Comparison of ENCODE assay signal across 8 mouse cellular contexts in the genomic region with DNA sequence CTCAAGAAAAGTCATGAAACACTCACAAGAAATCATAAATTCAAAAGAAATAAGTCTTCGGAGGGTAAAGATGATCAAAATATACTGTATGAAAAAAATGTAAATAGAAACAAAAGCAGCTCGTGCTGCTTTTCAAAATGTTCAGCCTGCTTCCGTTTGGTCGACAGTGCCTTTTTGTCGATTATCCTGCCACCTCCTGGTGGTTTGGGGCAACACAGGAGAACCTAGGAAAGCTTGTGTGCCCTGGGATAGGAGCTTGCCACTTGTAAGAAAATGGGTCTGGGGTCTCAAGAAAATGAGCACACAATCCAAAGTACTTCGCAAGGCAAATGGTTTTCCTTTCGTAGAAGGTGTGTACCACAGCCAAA. TPM values are rescaled to one million over a fixed set of nuclear protein-coding genes. Genes with fewer than 3 reads are reported as not detected.
DNase-seq lines count a peak whose midpoint lies in the region; ATAC-seq lines count a peak whose summit lies in the region.

No protein-coding gene starts in this region.

- intact Hi-C loops in left cerebral cortex, postnatal 25 days (cut with DNase I), result loop anchor here (5.0 kb wide), 2 partner anchors 79 to 226 kb away; no protein-coding TSS in a partner anchor

- ATAC-seq in cerebellum, adult (ENCODE audit: insufficient number of reproducible peaks, low FRiP score, low TSS enrichment), result no peak

- peak; percentile 56 for DNase-seq in cerebellum, adult 11 months
- DNase-seq in cerebellum, postnatal 14 days, result peak; percentile 82 to 83
- DNase-seq in frontal cortex, postnatal 36 days (ENCODE audit: low spot score in 2 of 2), result peak; percentile 66 to 83
- peak; percentile 88 for DNase-seq in hindlimb bud, embryonic 11.5 days (ENCODE audit: extremely low spot score, low read depth, low spot score)
- peak; percentile 70 to 73 for DNase-seq in left cerebral cortex, postnatal 25 days (ENCODE audit: low spot score in 2 of 2)
- peak; percentile 87 for DNase-seq in mesoderm, embryonic 11.5 days (ENCODE audit: low read depth, low spot score)
- DNase-seq in right cerebral cortex, postnatal 4 days, result peak; percentile 74

RNA-seq across cellular contexts. Expression of gene Hfe2, which starts 21.9 kb away (rescaled TPM):
- 1 to 10 TPM in 1 of 2 experiments, under 1 TPM in 1; 0.85 to 1.4 TPM for total RNA-seq in left cerebral cortex, postnatal 25 days (2021)

RNA-seq across cellular contexts. Expression of gene BC107364, which starts 51.0 kb away (rescaled TPM):
- not detected for total RNA-seq in left cerebral cortex, postnatal 25 days (2021)

RNA-seq across cellular contexts. Expression of gene Txnip, which starts 54.7 kb away (rescaled TPM):
- 10 to 100 TPM; 18.3 to 18.5 TPM for total RNA-seq in left cerebral cortex, postnatal 25 days (2021)
